Mouse (Mus musculus) 3T3-L1 (cell line): ENCODE measurements at regions not wholly inside any gene's neighbourhood (a gene's known extent, or its start where the extent isn't known, plus 50 kb on each side); places are given as distances from the start of the nearest gene placed in this dataset.
A peak's percentile ranks its signal among the peaks of the same experiment; 100 is the strongest.

Experiments used
- DNase-seq: peaks from one replicate; pipeline ENCODE4 v3.0.0-alpha.2; 2015; ENCODE audit warnings: low read depth, low spot score

DNA sequence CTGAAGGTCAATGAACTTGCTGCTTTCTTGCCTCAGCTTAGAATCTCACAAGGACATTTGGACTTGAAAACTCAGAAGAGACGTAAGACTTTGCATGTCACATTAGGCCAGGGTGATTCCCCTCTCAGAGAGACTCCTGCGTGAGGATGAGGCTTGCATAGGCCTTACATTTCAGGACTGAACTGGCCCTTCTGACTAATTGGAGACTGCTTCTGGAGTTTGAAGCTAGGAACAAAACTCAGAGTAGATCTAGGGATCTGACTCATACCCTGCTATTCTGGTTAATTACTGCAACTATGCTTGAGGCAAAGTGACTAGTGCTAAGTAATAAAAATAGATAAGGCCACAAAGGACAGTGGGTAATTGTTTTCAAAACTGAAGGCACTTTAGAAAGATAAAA is 365.2 kb upstream of the Stxbp6 start:
- DNase-seq = no peak

DNA sequence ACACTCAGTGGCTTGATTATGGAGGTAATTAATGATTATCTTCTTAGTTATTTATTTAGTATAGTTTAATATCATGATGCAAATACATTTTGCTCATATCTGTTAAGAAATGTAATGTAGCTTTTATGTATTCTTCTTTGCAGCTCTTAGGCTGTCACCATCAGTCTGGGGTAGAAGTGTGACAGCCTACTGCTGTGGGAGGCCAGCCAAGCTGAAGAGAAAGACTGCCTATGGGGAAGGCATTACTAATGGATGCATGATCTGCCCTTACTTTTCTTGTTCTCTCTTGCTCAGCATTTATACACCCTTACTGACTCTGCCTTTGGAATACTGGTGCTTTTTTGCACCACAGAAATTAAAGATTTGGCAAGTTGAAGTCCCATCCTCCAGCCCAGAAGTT is 362.8 kb upstream of the Stxbp6 start:
- no peak for DNase-seq

DNA sequence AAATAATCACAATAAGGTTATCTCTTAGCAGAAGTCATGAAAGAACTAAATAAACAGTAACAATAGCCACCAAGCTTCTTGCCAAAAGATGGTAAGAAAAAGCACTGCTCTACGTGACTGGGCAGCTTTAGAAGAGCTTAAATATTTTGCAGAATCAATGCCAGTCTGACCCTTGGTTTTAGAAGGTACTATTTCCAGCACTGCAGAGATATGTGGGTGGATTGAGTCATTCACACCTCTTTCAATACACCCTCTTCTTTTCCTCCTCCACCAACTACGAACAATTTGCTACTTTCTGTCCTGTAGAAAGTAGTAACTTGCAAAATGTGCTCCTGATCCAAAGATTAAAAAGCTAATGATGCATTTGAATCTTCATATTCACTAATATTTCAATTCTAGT is 324.9 kb upstream of the Stxbp6 start:
- DNase-seq = no peak

DNA sequence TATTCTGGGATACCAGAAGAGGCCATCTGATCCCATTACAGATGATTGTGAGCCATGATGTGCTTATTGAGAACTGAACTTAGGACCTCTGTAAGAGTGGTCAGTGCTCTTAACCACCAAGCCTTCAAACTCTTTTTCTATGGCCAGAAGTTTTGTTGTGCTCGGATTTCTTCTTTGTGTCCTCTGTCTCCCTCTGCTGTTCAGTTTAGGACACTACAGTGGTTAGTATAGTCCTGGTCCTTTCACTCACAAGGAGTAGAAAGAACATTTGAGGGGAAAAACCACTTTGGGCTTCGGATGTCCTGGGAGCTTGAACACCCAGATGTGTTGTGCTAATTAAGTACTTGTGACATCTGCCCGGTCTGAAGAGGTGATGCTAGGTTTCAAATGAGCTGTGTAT is 310.4 kb upstream of the Stxbp6 start:
- peak; percentile 38 for DNase-seq
